Mouse (Mus musculus) heart, embryonic 14.5 days (tissue): Measurements from ENCODE around the gene Sec13. TPM values are rescaled to one million over a fixed set of nuclear protein-coding genes. Genes with fewer than 3 reads are reported as not detected.

Experiments used
- ATAC-seq: fragments of 200-750 bp; cut with Nextera tagmentation; 2 replicates; pipeline ENCODE4 v1.8.0; 2017; ENCODE audit warnings: low read depth, moderate TSS enrichment; ENCODE audit not compliant: insufficient number of reproducible peaks, insufficient read depth, low FRiP score
- H3K27ac ChIP-seq, 2 experiments: fragments of 200-500 bp in 1 of 2; fragments of 300-500 bp in 1 of 2; sonication (generic) in 1 of 2; replicated peaks in 1 of 2; 2 replicates each; pipeline ENCODE4 v1.5.1; 2012 to 2014; ENCODE audit warnings: low read depth in 2 of 2, low read length in 2 of 2, control low read depth in 1 of 2, mild to moderate bottlenecking in 1 of 2, mixed read lengths in 1 of 2; ENCODE audit not compliant: control insufficient read depth in 1 of 2, insufficient read depth in 1 of 2
- H3K27me3 ChIP-seq: fragments of 300-500 bp; sonication (generic); 2 replicates; pipeline ENCODE4 v1.6.1; 2014; ENCODE audit warnings: mild to moderate bottlenecking, low read length, control low read depth; ENCODE audit not compliant: control insufficient read depth, insufficient read depth
- H3K36me3 ChIP-seq: fragments of 300-500 bp; sonication (generic); 2 replicates; pipeline ENCODE4 v1.6.1; 2014; ENCODE audit warnings: mild to moderate bottlenecking, control low read depth, low read length, mixed read lengths; ENCODE audit not compliant: control insufficient read depth, insufficient read depth
- H3K4me1 ChIP-seq, 2 experiments: fragments of 200-500 bp in 1 of 2; fragments of 300-500 bp in 1 of 2; sonication (generic) in 1 of 2; 2 replicates each; pipeline ENCODE4 v1.6.1; 2012 to 2014; ENCODE audit warnings: low read length in 2 of 2, control low read depth in 1 of 2, mixed read lengths in 1 of 2; ENCODE audit not compliant: control insufficient read depth in 2 of 2, insufficient read depth in 2 of 2
- H3K4me2 ChIP-seq: fragments of 300-500 bp; sonication (generic); 2 replicates; pipeline ENCODE4 v1.6.1; 2014; ENCODE audit warnings: mild to moderate bottlenecking, low read length
- H3K4me3 ChIP-seq, 2 experiments: fragments of 200-500 bp in 1 of 2; fragments of 300-500 bp in 1 of 2; sonication (generic) in 1 of 2; 2 replicates each; pipeline ENCODE4 v1.5.1; 2012 to 2014; ENCODE audit warnings: low read length in 2 of 2, mild to moderate bottlenecking in 2 of 2, control low read depth in 1 of 2, low read depth in 1 of 2, moderate library complexity in 1 of 2; ENCODE audit not compliant: control insufficient read depth in 1 of 2, insufficient read depth in 1 of 2
- H3K9ac ChIP-seq: fragments of 300-500 bp; sonication (generic); 2 replicates; pipeline ENCODE4 v1.6.1; 2014; ENCODE audit warnings: mild to moderate bottlenecking, low read length
- H3K9me3 ChIP-seq: fragments of 300-500 bp; sonication (generic); 2 replicates; pipeline ENCODE4 v1.6.1; 2016; ENCODE audit warnings: low read length, control low read depth; ENCODE audit not compliant: control insufficient read depth
- WGBS: fragments of 180-500 bp; shearing (Covaris S2); extraction: QIAGEN DNeasy Blood & Tissue Kit; methylation state at CpG from one replicate; pipeline ENCODE4 v1.1.7; 2014; 5-methylcytosine and 5-hydroxymethylcytosine counted together
- polyA plus RNA-seq: library from polyadenylated mRNA; unstranded; fragments of >200 nt; fragmentation: Nextera tagmentation; extraction: Ambion mirVana; gene quantifications from 2 replicates; pipeline ENCODE4 v1.2.1, GENCODE M21; 2014

Sec13 gene
- polyA plus RNA-seq, 1 experiment from 2014 or later, result 211 TPM

DNA sequence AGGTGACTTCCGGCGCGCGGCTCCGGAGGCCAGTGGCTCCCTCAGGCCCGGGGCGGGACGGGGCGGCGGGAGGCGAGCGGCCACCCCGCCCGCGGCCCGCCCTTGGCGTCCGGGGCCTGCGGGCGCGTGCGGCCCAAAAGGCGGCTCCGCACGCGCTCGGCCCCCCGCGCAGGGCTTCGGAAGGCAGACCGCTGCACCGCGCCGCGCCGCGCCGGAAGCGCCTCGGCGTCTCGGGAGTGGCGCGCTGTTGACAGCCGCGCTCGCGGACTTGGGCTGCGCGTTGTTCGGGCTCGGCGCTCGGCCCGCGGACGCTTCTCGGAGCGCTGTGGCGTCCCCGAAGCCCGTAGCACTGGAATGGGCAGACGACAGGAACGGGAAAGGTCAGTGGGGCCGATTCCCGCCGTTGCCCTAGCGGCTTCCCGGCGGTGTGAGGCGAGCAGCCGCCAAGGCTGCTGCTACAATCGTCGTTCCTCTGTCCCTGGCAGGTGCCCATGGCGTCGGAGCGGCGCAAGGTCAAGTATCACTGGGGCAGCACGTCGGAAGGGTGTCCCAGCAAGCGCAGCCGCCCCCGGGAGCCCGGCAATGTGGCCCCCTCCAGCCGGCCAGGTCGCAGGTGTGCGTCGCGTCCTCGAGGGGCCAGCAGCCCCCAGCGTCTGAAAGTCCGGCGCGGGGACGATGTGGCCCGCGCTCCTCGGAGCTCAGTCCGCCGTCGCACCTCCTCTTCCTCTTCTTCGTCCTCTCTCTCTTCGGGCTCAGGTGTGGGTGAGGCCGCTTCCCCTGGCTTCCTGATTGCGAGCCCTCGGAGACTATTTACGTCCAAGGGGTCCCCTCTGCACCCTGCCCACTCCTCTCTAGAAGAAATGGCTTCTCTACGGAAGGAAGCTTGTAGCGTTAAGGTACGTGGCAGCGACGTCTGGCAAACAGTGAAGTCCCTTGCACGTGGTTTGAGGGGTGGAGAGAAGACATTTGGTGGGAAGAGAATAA is 43.0 kb downstream of the Sec13 start:
- Histone ChIP-seq H3K4me1 (peaks cover 11 to 22% of the 10 kb centered on the region in 2 experiments), H3K4me3 (peak overlapping the region; percentile 79 to 95), H3K9ac (peak overlapping the region; percentile 92), H3K27ac (peak overlapping the region; percentile 89 to 95), H3K9me3 (no peaks in the 10 kb centered on the region), H3K4me2 (peak overlapping the region; percentile 97), H3K27me3 (no peaks in the 10 kb centered on the region), H3K36me3 (peaks cover 45% of the 10 kb centered on the region)
- WGBS, result under 1% methylated on average over 103 of the region's 113 CpGs
- ATAC-seq, result no peak

DNA sequence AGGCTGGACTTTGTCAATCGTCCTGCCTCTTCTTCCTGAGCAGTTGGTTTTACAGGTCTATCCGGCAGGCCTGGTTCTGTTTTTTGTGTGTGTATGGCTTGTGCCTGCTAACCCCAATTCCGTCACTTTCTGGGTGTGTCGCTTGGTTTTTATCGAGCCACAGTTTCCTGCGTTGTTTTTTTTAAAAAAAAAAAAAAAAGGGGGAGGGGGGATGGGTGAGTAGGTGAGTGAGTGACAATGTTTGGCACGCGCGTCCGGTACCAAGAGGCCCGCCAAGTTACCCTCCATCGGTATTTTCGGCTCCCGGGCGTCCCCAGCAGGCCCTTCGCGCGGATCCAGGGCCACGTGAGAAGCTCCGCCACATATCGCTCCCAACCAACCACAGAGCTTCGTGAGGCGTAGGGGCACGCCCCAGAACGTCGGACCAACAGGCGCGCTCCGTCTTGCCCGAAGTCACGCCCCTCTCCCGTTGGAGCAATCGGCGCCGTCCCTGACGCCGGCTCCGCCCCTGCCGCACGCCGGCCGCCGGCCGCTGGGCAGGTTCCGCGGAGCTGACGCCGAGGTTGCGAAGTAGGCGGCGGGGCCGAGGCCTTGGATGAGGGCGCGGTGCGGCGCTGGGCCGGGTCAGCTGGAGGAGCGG is 43.8 kb downstream of the Sec13 start, which contains the start of gene Tatdn2:
Gene Tatdn2, plus strand, starts transcription at position 469 of the 640 bp plus-strand sequence.
- Histone ChIP-seq H3K4me3 (peak within 1 kb of the TSS; percentile 79 to 95), H3K27me3 (no peaks in the 10 kb centered on the region), H3K9ac (peak within 1 kb of the TSS; percentile 92), H3K27ac (peak within 1 kb of the TSS; percentile 89 to 95), H3K36me3 (peaks cover 37% of the 10 kb centered on the region), H3K4me1 (peaks cover 11 to 22% of the 10 kb centered on the region in 2 experiments), H3K4me2 (peak within 1 kb of the TSS; percentile 97), H3K9me3 (no peaks in the 10 kb centered on the region)
- ATAC-seq, result peak; percentile 99
- WGBS, result under 1% methylated on average over 57 of the region's 58 CpGs

DNA sequence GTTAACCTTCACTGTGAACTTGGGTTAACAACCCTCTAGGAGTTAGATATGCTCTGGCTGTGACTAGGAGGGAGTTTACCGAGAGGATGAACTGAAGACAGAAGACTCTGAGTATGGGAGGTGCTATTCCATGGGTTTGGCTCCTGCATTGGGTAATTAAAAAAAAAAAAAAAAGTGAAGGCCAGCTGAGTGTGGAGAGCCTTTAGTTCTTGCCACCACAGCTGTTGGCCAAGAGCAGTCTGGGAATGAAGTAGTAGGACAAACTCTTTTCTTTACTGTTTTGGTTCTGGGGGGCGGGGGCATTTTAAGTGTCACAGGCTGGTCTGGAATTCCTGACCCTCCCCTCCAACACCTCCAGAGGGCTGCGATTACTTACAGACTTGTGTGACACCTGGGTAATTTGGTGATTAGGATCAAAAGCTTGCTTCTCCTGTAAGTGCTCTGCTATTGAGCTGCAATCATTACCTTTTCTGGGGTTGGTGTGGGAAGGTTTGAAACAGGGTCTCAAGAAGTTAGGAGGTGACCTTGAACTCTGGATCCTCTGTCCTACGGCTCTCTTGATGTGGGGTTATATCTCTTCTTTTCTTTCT is 44.7 kb downstream of the Sec13 start:
- Histone ChIP-seq H3K27me3 (no peaks in the 10 kb centered on the region), H3K4me2 (peak overlapping the region; percentile 97), H3K27ac (peak overlapping the region; percentile 74 to 95), H3K9ac (peak overlapping the region; percentile 61), H3K4me1 (peaks cover 14 to 28% of the 10 kb centered on the region in 2 experiments), H3K36me3 (peaks cover 28% of the 10 kb centered on the region), H3K4me3 (peak overlapping the region in 1 of 2 experiments; percentile 95; a peak in 1 of 4 replicates), H3K9me3 (no peaks in the 10 kb centered on the region)
- ATAC-seq, result no peak
- WGBS, result 40% methylated on average over 4 of the region's 4 CpGs

DNA sequence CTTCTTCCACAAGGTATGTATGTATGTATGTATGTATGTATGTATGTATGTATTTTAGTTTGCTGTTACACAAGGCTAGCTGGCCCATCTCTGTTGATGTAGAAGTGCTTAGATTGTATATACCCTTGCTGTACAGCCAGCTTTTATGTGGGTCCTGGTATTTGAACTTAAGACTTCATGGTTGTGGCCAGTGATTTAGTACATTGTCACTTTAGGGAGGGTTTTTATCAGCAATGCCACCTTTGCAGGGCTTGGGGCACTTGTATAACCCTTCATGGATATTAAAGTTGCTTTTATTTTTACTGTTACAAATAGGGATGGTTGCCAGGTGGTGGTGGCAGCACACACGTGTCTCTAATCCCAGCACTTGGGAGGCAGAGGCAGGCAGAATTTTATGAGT is 45.3 kb downstream of the Sec13 start:
- H3K9ac ChIP-seq, result no peak overlapping the region
- H3K9me3 ChIP-seq, result no peaks in the 10 kb centered on the region
- peaks cover 19 to 34% of the 10 kb centered on the region in 2 experiments for H3K4me1 ChIP-seq
- no peak overlapping the region for H3K27ac ChIP-seq
- H3K27me3 ChIP-seq, result no peaks in the 10 kb centered on the region
- no peak overlapping the region for H3K4me3 ChIP-seq
- 83% methylated on average over 1 of the region's 1 CpGs for WGBS
- no peak overlapping the region for H3K4me2 ChIP-seq
- H3K36me3 ChIP-seq, result peaks cover 22% of the 10 kb centered on the region
- ATAC-seq, result no peak

DNA sequence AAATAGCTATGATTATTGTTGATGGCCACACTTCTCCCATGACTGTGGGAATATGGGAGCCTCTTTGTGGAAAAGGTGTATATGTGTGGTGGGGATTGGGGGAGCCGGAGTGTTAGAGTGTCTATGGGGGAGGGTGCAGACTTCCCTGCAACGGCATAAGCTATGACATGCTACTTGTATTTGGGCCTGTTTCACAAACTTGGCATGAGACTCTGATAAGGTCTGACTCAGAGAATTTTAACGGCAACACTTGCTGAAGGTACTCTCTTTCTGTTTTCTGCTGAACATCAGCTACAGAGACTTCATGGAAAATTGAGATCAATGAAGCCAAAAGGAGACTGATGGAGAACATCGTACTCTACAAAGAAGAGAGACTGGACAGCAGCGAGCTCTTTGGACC is 47.2 kb downstream of the Sec13 start:
- WGBS, result 67% methylated on average over 5 of the region's 5 CpGs
- Histone ChIP-seq H3K9ac (no peak overlapping the region), H3K4me2 (no peak overlapping the region), H3K27me3 (no peaks in the 10 kb centered on the region), H3K9me3 (no peaks in the 10 kb centered on the region), H3K36me3 (peaks cover 11% of the 10 kb centered on the region; the same call in 1 of the 2 replicates), H3K27ac (no peak overlapping the region), H3K4me3 (no peak overlapping the region), H3K4me1 (peaks cover 21 to 33% of the 10 kb centered on the region in 2 experiments)
- no peak for ATAC-seq

DNA sequence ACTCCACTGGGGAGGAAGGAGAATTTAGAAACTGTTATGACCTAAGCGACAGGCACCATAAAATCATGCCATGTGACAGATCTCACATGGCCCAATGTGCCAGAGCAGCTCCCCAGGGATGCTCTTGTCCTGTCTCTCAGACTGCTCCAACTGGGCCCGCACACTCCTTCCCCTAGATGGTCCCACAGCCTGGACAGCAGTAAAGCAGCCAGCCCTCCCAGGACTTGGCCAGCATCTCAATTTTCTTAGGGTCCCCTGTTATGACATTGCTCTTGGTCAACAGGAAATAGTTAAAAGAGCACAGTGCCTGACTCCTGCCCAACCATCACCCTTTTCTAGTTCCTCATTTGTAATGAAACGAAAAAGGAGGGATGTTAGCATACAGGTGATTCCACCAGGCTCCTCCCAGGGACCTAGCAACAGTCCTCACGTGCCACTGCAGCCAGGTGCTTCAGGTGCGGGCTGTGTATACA is 47.8 kb downstream of the Sec13 start:
- 85% methylated on average over 5 of the region's 5 CpGs for WGBS
- no peak overlapping the region for H3K4me3 ChIP-seq
- H3K9ac ChIP-seq, result no peak overlapping the region
- no peak for ATAC-seq
- H3K27ac ChIP-seq, result no peak overlapping the region
- H3K27me3 ChIP-seq, result no peaks in the 10 kb centered on the region
- H3K4me1 ChIP-seq, result peaks cover 20 to 28% of the 10 kb centered on the region in 2 experiments
- no peak overlapping the region for H3K4me2 ChIP-seq
- H3K36me3 ChIP-seq, result peaks cover 11% of the 10 kb centered on the region; the same call in 1 of the 2 replicates
- H3K9me3 ChIP-seq, result no peaks in the 10 kb centered on the region

DNA sequence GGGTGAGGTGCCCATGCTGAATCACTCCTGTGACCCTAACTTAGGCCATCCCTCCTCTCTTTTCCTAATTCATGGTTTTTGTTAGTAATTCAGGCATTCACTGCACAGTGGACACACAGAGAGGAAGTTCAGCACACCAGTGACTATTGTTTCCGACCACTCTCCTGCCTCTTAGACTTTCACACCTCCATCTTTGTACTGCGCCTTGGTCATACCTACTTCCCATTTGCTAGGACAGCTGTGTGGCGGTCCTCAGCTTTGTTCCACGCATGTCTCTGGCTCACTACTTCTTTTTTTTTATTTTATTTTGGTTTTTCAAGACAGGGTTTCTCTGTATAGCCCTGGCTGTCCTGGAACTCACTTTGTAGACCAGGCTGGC is 49.5 kb downstream of the Sec13 start:
- ATAC-seq, result no peak
- H3K9me3 ChIP-seq, result no peaks in the 10 kb centered on the region
- peak overlapping the region; percentile 71 to 88 for H3K27ac ChIP-seq
- H3K4me3 ChIP-seq, result peak overlapping the region; percentile 7 to 22; a peak in 3 of 4 replicates
- no peaks in the 10 kb centered on the region for H3K27me3 ChIP-seq
- peaks cover 22 to 33% of the 10 kb centered on the region in 2 experiments for H3K4me1 ChIP-seq
- peaks cover 11% of the 10 kb centered on the region; the same call in 1 of the 2 replicates for H3K36me3 ChIP-seq
- WGBS, result 67% methylated on average over 4 of the region's 4 CpGs
- H3K4me2 ChIP-seq, result peak overlapping the region; percentile 60
- H3K9ac ChIP-seq, result peak overlapping the region; percentile 65
